Mouse (Mus musculus): ENCODE results near the gene Afm.

Afm gene

GRCm38 (mm10) chr5:90556052-90556451, 37.3 kb downstream of the Afm start:
- DNase-seq (ENCODE audit: low spot score in 2 of 2), result no peak

- no peak for DNase-seq (ENCODE audit: low spot score in 2 of 2)
Observed at GRCm38 (mm10) chr5:90560743-90561142, 42.0 kb downstream of the Afm start, which contains the start of gene 5830473C10Rik. Gene 5830473C10Rik, plus strand, starts transcription at chr5:90561107.

- DNase-seq (ENCODE audit: low spot score in 2 of 2), result no peak
Observed at GRCm38 (mm10) chr5:90561721-90562275, 43.1 kb downstream of the Afm start.

GRCm38 (mm10) chr5:90562880-90563279, 44.1 kb downstream of the Afm start:
- DNase-seq (ENCODE audit: low spot score in 2 of 2), result no peak

GRCm38 (mm10) chr5:90564161-90564560, 45.4 kb downstream of the Afm start:
- DNase-seq (ENCODE audit: low spot score in 2 of 2), result no peak

GRCm38 (mm10) chr5:90565205-90565604, 46.5 kb downstream of the Afm start:
- no peak for DNase-seq (ENCODE audit: low spot score in 2 of 2)

GRCm38 (mm10) chr5:90567788-90568187, 49.1 kb downstream of the Afm start:
- DNase-seq (ENCODE audit: low spot score in 2 of 2), result no peak

- no peak for DNase-seq (ENCODE audit: low spot score in 2 of 2)
Observed at GRCm38 (mm10) chr5:90568338-90568737, 49.6 kb downstream of the Afm start.

- no peak for DNase-seq (ENCODE audit: low spot score in 2 of 2)
Observed at GRCm38 (mm10) chr5:90571216-90571615, 52.5 kb downstream of the Afm start.

- no peak for DNase-seq (ENCODE audit: low spot score in 2 of 2)
Observed at GRCm38 (mm10) chr5:90577751-90578150, 59.0 kb downstream of the Afm start.

GRCm38 (mm10) chr5:90579556-90579955, 60.8 kb downstream of the Afm start:
- DNase-seq (ENCODE audit: low spot score in 2 of 2), result no peak

GRCm38 (mm10) chr5:90582179-90582578, 63.4 kb downstream of the Afm start:
- DNase-seq (ENCODE audit: low spot score in 2 of 2), result no peak

- DNase-seq (ENCODE audit: low spot score in 2 of 2), result no peak
Observed at GRCm38 (mm10) chr5:90584799-90585198, 66.1 kb downstream of the Afm start.

GRCm38 (mm10) chr5:90586511-90586910, 67.8 kb downstream of the Afm start:
- DNase-seq (ENCODE audit: low spot score in 2 of 2), result no peak

GRCm38 (mm10) chr5:90588104-90588503, 69.4 kb downstream of the Afm start:
- no peak for DNase-seq (ENCODE audit: low spot score in 2 of 2)

- peak; percentile 67 to 78 for DNase-seq (ENCODE audit: low spot score in 2 of 2)
Observed at GRCm38 (mm10) chr5:90588708-90589595, 70.2 kb downstream of the Afm start.

- no peak for DNase-seq (ENCODE audit: low spot score in 2 of 2)
Observed at GRCm38 (mm10) chr5:90590676-90591075, 71.9 kb downstream of the Afm start.

GRCm38 (mm10) chr5:90591936-90592335, 73.2 kb downstream of the Afm start:
- DNase-seq (ENCODE audit: low spot score in 2 of 2), result no peak

GRCm38 (mm10) chr5:90594945-90595344, 76.2 kb downstream of the Afm start:
- DNase-seq (ENCODE audit: low spot score in 2 of 2), result no peak

- DNase-seq (ENCODE audit: low spot score in 2 of 2), result no peak
Observed at GRCm38 (mm10) chr5:90596155-90596554, 77.4 kb downstream of the Afm start.

- DNase-seq (ENCODE audit: low spot score in 2 of 2), result peak in 1 of 2 experiments; percentile 32
Observed at GRCm38 (mm10) chr5:90601469-90601868, 82.7 kb downstream of the Afm start.
